Mouse (Mus musculus) right cerebral cortex, postnatal 36 days (tissue): ENCODE measurements around the gene Tceanc2.

Experiments
- DNase-seq, 2 experiments: peaks; one replicate each; pipeline ENCODE4 v3.0.0; 2022; ENCODE audit warnings: low spot score in 2 of 2, mixed read lengths in 1 of 2

Gene Tceanc2

DNA sequence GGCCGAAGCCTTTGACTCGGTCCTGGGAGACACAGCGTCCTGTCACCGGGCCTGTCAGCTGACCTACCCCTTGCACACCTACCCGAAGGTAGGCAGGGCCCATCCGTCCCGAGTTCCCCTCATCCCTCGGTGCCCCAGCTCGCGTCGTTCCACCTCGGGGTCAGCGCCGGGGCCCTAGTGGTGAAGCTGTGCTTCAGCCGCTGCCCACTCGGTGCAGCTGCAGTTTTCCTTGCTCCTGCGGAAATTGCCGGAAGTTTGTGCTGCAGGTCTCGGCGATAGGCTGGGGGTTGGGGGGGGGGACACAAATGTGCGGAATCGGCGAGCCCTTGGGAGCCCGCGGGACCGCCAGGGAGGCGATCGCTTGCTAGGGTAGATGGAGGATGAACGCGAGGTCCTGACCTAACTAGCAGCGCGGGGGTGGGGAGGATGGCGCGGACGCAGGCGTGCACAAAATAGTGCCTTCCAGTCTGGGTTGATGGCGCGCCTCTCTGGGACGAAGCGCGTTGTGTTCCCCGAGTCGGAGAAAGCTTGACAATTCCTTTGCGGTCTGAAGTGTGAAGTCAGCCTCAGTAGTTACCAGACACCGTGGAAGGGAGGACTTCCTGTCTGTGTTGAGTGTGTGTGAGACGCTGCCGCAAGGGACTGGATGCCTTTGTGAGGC lies at the start of gene Tceanc2:
Gene Tceanc2, minus strand, starts transcription at position 287 of the 661 bp plus-strand sequence.
- DNase-seq, result peak; percentile 21 to 39

DNA sequence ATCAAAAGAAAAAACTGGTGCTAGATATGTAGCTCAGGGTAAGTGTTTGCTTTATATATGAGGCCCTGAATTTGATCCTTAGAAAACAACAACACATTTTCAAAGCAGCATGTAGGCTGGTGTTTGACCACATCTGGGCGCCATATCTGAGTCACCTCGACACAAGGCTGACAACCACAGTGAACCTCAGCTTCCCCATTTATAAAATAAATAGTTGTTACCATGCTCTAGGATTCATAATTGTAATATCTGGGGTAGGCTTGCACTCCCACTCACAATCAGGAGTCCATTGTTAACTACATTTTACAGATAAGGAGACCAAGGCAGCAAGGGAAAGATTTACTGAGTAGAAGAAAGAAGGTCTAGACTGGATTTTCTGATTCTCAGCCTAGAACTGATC lies 47.4 kb upstream of the Tceanc2 start:
- DNase-seq, result no peak

DNA sequence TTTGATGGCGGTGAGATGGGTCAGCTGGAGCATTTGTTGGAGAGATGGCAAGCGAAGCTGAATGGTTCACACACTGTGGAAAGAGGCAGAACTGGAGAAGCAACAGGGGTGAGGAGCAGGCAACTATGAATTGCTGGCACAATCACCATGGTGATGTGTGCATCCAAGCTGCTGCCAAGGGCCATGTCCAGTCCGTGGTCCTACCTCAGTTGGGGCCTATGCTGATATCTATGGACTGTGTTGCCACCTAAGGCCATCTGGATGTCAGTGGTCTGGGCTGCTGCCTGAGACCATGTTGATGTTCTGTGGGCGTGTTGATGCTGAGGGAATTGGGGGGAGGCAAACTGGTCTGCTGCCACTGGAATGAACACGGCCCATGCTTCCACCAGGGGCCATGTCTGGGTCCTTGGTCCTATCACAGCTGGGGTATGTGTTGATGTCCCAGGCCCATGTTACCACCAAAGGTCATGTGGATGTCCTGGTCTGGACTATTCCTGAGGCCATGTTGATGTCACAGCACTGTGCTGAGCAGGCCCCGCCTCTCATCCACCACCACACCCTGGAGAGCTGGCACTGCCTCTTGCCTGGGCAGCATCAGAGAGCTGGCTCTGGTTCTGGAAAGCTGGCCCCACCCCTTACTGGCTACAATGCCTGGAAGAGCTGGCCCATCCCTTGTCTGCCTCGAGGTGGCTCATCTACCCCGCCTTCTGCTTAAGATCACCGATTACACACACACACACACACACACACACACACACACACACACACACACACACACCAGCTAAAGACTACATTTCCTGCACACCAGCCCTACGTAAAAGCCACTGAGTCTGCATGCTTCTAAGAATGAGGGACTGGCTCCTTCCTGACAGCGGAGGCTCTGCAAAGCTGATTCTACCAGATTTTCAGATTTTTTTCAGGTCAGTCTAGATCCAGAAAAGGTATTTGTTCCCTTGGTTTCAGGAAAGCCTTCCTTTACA lies 44.6 kb upstream of the Tceanc2 start:
- no peak for DNase-seq

DNA sequence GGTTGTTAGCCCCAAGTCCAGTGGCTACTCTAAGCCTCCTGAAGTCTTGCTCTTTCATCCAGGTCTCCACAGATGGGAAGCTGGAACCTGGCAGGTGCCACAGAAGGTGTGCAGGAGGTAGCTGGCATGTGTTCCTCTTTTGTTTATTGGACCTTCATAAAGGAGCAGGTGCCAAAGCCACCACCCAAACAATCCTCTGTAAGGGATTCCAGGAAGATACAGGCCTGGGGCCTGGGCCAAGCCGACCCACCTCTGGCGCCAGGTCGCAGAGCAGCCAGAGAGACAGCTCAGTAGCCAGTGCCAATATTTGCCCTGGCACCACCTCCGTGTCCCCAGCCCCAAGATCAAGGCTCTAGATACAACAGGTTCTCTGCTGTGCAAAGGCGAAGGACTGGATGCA lies 42.6 kb upstream of the Tceanc2 start:
- DNase-seq, result no peak

DNA sequence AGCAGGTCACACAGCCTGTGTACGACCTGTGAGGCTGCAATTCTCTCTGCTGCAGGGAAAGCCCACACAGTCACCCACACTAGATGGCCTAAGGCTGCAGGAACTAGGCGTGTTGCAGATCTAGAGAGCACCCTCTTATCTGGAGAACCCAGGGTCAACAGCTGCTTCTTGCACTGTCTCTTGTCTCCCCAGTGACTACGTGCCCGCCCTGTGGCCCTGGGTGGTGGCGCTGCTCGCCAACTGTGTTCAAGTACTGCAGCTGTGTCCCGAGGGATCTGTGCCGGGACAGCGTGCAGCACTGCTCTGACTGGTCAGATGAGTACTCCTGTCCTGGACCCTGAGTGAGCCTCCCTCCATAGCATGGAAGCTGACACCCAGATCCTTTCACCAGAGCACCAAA lies 38.7 kb upstream of the Tceanc2 start:
- DNase-seq, result no peak

DNA sequence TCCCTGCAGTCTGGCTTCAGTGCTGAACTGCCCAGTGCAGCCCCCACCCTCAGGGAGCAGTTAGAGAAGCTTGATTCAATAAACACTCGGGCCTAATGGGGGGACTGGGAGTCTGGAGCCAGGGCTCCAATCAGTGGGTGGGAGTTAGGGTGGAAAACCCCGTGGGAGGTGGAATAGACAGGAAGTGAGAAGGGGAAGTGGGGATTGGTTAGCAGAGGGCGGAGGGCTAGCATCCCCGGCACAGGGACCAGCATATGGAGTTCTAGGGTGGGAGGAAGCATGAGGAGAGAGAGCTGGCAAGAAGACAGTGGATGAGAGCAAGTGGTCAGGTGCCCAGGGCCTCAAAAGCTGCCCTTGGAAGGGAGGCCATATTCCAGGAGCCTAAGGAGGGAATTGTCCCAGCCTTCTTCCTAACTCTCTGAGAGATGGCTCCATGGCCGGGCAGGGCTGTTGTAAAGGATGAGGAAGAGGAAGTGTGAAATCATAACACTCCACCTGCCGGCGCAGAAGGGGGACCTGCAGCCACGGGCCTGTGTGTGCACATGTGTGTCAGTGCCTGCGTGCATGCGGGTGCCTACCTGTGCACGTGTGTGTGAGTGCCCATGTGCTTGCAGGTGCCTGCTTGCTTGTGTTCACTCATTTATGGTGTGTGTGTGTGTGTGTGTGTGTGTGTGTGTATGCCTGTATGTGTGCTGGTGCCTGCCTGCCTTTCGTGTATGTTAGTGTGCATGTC lies 34.5 kb upstream of the Tceanc2 start:
- DNase-seq, result no peak

DNA sequence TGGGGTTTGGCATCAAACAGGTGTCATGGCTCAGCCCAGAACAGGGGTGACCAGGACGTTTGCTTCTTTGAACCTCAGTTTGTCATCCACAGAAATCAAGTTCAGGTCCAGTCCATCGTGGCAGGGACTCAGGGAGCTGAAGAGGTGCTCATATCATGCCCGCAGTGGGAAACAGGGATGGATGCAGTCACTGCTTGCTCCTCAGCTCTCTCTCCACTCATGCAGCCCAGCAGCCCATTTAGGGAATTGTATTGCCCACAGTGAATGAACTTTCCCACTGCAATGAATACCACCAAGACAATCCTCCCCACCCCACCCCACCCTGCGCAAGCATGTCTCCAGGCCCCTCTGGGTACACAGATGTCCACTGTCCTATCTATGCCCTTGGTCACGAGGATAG lies 33.0 kb upstream of the Tceanc2 start:
- no peak for DNase-seq

DNA sequence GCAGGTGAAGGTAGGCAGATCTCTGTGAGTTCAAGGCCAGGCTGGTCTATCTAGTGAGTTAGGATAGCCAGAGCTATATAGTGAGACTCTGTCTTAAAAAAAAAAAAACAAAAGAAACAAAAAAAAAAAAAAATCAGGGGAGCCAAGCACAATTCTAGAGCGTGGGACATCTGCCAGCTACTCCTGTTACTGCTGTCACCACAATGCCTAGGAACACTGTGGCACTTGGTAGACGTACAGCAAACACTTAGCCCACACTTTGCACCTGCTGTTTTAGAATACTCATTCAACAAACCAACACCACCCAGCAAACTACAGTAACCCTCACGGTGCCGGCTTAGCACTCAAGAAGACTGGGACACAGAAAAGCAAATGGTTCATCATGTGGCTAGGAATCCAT lies 32.5 kb upstream of the Tceanc2 start:
- DNase-seq, result peak in 1 of 2 experiments; percentile 16

DNA sequence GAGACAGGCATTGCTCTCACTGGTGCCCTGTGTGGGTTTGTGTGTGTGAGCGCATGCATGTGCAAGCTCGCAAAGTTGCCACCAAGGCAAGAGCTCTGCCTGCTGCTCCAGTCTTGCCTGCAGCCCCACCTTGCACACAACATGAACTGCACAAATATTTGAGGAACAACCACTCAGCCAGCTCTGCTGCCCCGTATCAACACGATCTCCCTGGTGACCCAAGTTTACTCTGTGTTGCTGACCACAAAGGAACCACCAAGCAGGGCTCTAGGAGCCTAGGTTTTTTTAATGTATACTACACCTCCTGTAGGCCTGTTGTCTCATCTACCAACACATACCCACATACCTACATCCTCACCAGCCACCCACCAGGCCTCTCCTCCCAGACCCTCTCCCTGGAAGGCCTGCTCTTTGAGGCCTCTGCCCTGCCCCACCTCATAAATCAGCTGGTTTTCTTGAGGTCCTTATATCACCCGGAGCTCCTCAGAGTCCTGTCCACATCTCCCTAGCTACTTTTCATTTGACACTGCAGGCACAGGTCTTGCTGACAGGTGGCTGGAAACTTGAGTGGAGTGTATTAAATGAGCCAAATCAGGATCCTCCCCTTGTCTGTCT lies 31.7 kb upstream of the Tceanc2 start:
- DNase-seq, result no peak

DNA sequence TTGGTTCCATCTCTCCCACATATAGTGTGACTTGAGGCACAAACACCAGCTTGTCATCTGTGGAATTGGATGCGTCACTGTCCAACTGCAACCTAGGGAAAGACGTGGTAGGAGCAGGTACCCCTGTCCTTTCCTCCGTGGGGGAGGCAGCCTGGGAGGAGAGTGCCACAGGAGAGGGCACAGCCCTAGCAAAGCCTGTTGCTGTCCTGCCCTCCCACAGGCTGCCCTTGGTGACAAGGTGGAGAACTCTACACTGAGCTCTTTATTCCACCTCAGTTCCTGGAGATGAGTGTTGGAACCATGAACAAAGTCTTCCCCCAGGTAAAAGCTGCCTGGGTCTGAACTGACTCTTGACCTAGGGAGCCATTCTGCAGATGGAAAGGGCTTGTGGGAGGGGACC lies 30.0 kb upstream of the Tceanc2 start, which contains the start of gene Ldlrad1:
Gene Ldlrad1, plus strand, starts transcription at position 301 of the 400 bp plus-strand sequence.
- DNase-seq, result no peak

DNA sequence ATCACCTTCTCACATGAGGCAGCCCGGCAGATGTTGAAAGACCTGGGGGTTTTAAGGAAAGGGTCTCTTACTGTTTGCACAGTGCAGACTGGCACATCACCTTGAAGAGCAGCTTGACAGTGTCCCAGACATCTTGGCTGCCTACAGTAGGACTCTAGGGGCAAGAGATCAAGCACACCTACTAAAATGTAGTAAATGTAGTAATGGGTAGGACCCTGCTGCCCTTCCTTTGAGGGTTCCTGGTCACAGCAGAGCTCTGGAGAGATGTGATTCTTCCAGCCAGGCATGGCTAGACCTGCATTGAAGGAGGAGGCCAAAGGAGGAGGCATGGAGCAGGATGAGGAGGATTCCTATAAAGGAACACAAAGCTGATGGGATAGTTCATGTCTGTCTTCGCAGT lies 28.1 kb upstream of the Tceanc2 start:
- no peak for DNase-seq

DNA sequence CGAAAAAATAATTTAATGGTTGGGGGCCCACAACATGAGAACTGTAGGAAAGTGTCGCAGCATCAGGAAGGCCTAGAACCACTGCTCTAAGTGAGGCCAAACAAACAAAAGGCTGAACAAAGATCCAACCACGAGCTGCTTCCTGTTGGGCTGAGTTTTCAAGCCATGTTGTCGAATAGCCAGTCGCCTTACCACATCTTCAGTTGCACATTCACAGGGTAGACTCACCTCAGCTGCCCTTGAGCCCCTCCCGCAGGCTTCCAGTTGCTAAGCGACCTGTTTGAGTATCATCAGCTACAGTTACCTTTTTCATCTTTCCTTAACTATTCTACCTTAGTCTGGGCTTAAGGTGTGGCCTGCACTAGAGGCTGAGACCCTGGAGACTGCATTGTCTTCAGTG lies 24.1 kb upstream of the Tceanc2 start:
- no peak for DNase-seq

DNA sequence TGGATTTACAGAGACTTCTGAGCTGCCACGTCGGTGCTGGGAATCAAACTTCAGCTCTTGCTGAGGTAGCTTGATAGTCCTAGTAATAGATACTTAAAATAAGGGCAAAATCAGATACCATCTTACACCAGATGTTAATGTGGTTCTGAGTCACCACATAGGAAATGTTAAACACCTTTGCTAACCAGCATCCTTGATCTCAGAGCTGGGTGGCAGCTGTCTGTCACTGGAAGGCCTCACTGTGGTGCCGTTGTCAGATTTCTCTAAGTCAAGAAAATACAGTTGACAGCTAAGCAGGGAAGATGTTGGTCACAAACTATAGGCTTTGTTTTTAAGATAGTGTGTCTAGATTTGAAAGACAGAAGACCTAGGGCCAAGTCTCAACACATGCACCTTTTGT lies 22.9 kb upstream of the Tceanc2 start:
- no peak for DNase-seq

DNA sequence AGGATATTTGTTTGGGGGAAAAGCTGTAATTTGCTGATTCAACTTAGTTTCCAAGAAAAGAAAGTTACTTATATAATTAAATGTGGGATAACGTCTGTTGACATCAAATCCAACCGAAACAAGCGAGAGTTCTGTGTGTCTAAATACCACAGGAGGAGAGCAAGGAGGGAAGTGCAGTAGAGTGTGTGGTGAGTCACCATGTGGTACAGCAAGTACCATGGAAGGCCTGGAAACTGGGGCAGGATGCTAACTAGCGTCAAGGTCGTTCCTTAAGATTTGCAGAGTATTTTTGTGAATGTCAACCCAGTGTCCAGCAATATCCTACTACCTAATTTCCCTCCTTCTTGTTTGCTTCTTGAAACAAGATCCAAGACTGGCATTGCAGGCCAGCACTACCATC lies 19.2 kb upstream of the Tceanc2 start:
- no peak for DNase-seq

DNA sequence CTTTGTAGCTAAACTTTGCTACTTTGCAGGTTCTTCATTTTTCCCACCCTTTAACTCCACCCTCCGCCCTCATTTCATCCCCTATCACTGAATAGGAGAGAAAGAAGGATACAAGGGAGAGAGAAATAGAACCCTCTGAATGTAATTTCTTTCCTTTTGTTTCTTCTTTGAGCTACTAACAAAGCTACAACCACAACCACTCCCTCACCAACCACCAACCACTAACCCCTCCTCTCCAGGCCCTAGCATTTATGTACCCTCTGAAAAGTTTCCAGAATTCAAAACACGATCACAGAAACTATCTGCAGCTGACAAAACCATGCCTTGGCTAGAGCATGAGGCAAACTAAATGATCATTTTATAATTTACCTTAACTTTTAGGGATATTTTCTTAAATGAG lies 17.5 kb upstream of the Tceanc2 start:
- no peak for DNase-seq

DNA sequence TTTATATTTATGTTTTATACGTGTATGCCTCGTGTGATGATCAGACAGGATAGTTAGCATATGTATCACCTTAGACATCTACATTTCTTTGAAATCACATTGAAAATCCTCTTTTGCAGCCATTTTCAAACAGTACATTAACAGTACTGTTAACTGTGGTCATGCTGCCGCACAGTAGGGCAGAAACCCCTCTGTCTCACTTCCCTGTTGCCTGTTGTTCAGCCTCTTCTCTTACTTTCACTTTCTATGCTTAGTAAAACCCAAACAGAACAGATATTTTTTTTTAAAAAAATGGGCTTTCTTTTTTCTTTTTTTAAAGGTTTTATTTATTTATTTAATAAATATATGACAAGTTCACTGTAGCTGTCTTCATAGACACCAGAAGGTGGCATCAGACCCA lies 14.9 kb upstream of the Tceanc2 start:
- no peak for DNase-seq

DNA sequence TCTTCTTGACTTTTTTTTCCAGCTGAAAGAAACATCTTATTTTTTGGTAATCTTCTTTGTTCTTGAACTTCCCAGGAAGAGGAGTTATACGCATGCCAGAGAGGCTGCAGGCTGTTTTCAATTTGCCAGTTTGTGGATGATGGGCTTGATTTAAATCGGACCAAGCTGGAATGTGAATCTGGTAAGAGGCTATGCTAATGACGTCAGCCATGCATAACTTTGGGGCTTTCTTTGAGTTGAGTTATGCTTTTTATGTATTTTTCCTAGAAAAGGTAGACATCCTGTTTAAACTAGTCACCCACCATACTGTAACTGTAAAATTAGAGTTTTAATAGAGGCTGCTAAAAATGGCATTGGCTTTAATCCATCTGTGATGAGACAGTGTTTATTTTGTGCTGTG lies 6.8 kb upstream of the Tceanc2 start:
- no peak for DNase-seq

DNA sequence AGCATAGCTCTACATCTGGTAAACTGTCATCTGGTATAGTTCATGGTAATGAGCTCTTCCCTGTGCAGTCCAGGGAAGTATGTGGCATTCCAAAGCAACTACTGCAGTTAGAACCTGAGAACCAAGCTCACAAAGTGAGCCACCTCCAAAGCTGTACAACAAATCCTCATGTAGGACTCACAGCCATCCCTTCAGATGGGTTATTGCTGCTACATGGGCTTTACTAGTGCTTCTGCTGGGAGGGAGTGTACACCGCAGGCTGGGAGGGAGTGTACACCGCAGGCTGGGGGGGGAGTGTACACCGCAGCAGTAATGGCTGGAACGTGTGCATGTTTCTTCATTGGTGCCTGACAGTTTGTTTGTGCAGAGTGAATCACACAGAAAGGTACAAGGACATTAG lies 4.3 kb upstream of the Tceanc2 start:
- DNase-seq, result no peak

DNA sequence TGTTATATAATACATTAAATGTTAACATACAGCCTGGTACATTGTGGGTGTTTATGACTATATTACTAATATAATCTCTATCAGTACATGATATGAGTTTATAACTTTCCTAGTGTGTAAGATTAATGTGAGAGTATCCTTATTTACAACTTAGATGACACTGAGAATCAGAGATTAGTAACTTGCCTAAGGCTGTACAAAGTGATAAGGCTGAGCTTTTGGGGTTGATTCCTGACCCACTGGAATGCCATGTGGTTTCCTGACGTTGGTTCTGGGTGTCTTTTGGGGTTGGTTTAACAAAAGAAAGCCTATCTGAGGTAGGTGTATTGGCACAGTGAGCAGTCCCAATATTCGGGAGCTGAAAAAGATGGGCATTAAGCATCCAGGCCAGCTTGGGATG lies 3.9 kb upstream of the Tceanc2 start:
- DNase-seq, result no peak

DNA sequence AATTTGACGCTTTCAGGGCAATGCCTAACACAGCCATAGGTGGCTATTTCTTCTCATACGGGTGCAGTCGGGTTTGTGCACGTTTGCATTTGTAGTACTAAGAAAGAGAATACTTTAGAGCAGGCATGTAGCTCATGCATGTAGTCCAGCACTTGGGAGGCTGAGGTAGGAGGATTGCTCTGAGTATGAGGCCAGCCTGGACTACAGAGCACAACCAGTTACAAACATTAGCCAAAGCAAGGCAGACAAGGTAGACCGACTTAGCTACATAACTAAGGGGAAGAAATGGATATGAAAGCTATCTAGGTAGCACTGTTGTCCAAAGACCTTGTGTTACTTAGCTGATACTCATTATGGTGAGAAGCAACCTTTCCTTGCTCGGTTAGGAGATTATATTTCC lies 3.0 kb upstream of the Tceanc2 start:
- DNase-seq, result no peak

DNA sequence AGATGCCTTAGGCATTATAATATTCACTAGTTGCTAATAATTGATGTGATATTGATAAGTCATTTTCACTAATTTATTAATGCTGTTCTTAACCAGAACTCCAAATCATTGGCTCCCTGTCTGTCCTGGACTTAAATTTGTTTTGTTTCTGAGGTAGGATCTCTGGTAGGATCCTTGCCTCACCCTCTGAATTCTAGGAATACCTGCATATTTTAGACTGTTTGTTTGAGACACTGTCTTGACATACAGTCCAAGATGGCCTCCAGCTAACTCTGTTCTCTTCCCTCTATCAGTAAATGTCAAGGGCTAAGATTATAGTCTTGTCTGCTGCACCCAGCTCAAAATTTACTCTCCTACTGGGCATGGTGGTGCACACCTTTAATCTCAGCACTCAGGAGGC lies 1.8 kb upstream of the Tceanc2 start:
- DNase-seq, result no peak

DNA sequence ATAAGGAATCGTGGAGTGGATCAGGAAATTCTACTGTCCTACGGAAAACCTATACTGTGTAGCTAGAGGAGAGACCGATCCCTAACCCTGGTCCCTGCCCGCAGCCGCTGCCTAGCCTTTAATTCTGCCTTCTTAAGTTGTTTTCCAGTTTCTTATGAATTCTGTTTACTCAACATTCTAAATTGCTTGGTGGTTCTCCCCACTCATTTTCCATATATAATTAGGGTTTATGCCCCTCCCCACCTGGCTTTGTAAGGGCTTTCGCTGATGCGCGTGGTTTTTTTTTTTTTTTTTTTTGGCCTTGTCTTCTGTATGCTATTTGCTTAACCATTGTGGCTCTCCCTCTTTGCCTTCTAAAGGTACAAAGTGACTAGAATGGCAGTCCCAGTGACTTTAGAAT lies 645 bp upstream of the Tceanc2 start:
- no peak for DNase-seq
